Mouse (Mus musculus) hematopoietic multipotent progenitor cell, adult 10-12 weeks (in vitro differentiated cells): ENCODE data around the gene Serpinb5. TPM values are rescaled to one million over a fixed set of nuclear protein-coding genes. Genes with fewer than 3 reads are reported as not detected.

Experiments used
- polyA plus RNA-seq: library from polyadenylated mRNA; stranded (reverse); fragments of >175 nt; gene quantifications from 2 replicates; pipeline ENCODE4 v1.2.3, GENCODE M21; 2012; ENCODE audit warnings: low replicate concordance

Gene Serpinb5
- polyA plus RNA-seq, result not detected in 2 replicates

DNA sequence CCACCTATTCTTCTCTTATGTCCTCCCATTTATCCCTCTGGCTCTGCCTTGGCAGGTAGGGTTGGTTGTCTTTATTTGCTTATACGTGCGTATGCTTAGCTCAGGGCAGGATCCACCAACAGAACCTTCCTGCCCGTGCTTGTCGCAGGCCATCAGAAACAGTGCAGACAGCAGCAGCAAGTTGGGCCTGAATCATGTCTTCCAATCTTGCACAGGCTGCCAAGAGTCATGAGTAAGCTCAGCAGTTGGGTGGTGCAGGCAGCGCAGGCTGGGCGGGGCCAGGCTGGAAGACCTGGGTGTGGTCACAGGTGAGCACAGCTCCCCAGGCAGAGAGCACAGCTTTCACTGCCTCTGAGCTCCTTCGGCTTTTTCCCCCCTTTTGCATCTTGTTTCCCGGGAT, at the start of gene Serpinb5:
Gene Serpinb5, plus strand, starts transcription at position 327 of the 400 bp plus-strand sequence.

Other genes with a start within 250 kb of the Serpinb5 start
- gene Bcl2, start 146.9 kb upstream of the Serpinb5 start, polyA plus RNA-seq, result 18.4 and 23.9 TPM in 2 replicates
- 0.26 and 4.9 TPM in 2 replicates for gene Kdsr, start 101.4 kb upstream of the Serpinb5 start, polyA plus RNA-seq
- gene Vps4b, start 64.4 kb upstream of the Serpinb5 start, polyA plus RNA-seq, result 25.6 and 54.7 TPM in 2 replicates
- gene Serpinb12, start 73.3 kb downstream of the Serpinb5 start, polyA plus RNA-seq, result not detected in 2 replicates
- not detected in 2 replicates for gene Serpinb13, start 119.8 kb downstream of the Serpinb5 start, polyA plus RNA-seq
- gene Serpinb3a, start 191.1 kb downstream of the Serpinb5 start, polyA plus RNA-seq, result not detected in 2 replicates
- not detected in 2 replicates for gene Serpinb3d, start 222.3 kb downstream of the Serpinb5 start, polyA plus RNA-seq